Mouse (Mus musculus): ENCODE measurements at regions not wholly inside any gene's neighbourhood (a gene's known extent, or its start where the extent isn't known, plus 50 kb on each side); places are given as distances from the start of the nearest gene placed in this dataset.

GRCm38 (mm10) chr15:61927385-61928120 is 1004.7 kb upstream of the A1bg start:
- 84% methylated on average over 15 of the region's 15 CpGs for WGBS
- no peaks in the 10 kb centered on the region for H3K27me3 ChIP-seq (replicated peaks)
- H3K4me1 ChIP-seq (replicated peaks): no peaks in the 10 kb centered on the region
- no peak overlapping the region for H3K4me2 ChIP-seq (replicated peaks)
- H3K36me3 ChIP-seq: no peaks in the 10 kb centered on the region
- H3K27ac ChIP-seq: no peak overlapping the region
- no peak overlapping the region for H3K4me3 ChIP-seq (replicated peaks)
- ATAC-seq: no peak
- H3K9ac ChIP-seq: no peak overlapping the region
- H3K9me3 ChIP-seq: no peaks in the 10 kb centered on the region

GRCm38 (mm10) chr15:61920041-61920440 is 997.2 kb upstream of the A1bg start:
- ATAC-seq: no peak
- H3K4me2 ChIP-seq (replicated peaks): no peak overlapping the region
- 83% methylated on average over 2 of the region's 2 CpGs for WGBS
- no peaks in the 10 kb centered on the region for H3K4me1 ChIP-seq (replicated peaks)
- no peak overlapping the region for H3K27ac ChIP-seq
- H3K27me3 ChIP-seq (replicated peaks): no peaks in the 10 kb centered on the region
- H3K4me3 ChIP-seq (replicated peaks): no peak overlapping the region
- no peaks in the 10 kb centered on the region for H3K36me3 ChIP-seq
- no peak overlapping the region for H3K9ac ChIP-seq
- H3K9me3 ChIP-seq: no peaks in the 10 kb centered on the region

- 75% methylated on average over 7 of the region's 7 CpGs for WGBS
- Histone ChIP-seq H3K4me1 (replicated peaks) (0 out of 2 replicates have a peak, but pooled peaks cover 2% of the 10 kb centered on the region), H3K4me3 (replicated peaks) (no peak overlapping the region), H3K9ac (no peak overlapping the region), H3K9me3 (no peaks in the 10 kb centered on the region), H3K36me3 (no peaks in the 10 kb centered on the region), H3K4me2 (replicated peaks) (no peak overlapping the region), H3K27me3 (replicated peaks) (no peaks in the 10 kb centered on the region), H3K27ac (no peak overlapping the region)
- peak; percentile 67 for ATAC-seq
Measured at GRCm38 (mm10) chr15:61913546-61914160, 990.8 kb upstream of the A1bg start.

- Histone ChIP-seq H3K27ac (peak overlapping the region; percentile 56; the same call in 1 of the 2 replicates), H3K27me3 (replicated peaks) (no peaks in the 10 kb centered on the region), H3K4me2 (replicated peaks) (no peak overlapping the region), H3K4me1 (replicated peaks) (0 out of 2 replicates have a peak, but pooled peaks cover 2% of the 10 kb centered on the region), H3K9me3 (no peaks in the 10 kb centered on the region), H3K4me3 (replicated peaks) (no peak overlapping the region), H3K36me3 (no peaks in the 10 kb centered on the region), H3K9ac (no peak overlapping the region)
- WGBS: 67% methylated on average over 5 of the region's 5 CpGs
- ATAC-seq: peak; percentile 99
Measured at GRCm38 (mm10) chr15:61905165-61905845, 982.5 kb upstream of the A1bg start.

GRCm38 (mm10) chr15:61899809-61900208 is 977.0 kb upstream of the A1bg start:
- no peak overlapping the region for H3K4me2 ChIP-seq (replicated peaks)
- no peaks in the 10 kb centered on the region for H3K36me3 ChIP-seq
- no peak overlapping the region for H3K9ac ChIP-seq
- H3K4me3 ChIP-seq (replicated peaks): no peak overlapping the region
- H3K27ac ChIP-seq: no peak overlapping the region
- H3K27me3 ChIP-seq (replicated peaks): no peaks in the 10 kb centered on the region
- ATAC-seq: no peak
- WGBS: 94% methylated on average over 3 of the region's 3 CpGs
- H3K9me3 ChIP-seq: no peaks in the 10 kb centered on the region
- H3K4me1 ChIP-seq (replicated peaks): 0 out of 2 replicates have a peak, but pooled peaks cover 3% of the 10 kb centered on the region

- H3K4me2 ChIP-seq (replicated peaks): no peak overlapping the region
- H3K4me3 ChIP-seq (replicated peaks): no peak overlapping the region
- no peak overlapping the region for H3K9ac ChIP-seq
- H3K27me3 ChIP-seq (replicated peaks): no peaks in the 10 kb centered on the region
- no peaks in the 10 kb centered on the region for H3K36me3 ChIP-seq
- no peak overlapping the region for H3K27ac ChIP-seq
- peak; percentile 59 for ATAC-seq
- H3K9me3 ChIP-seq: no peaks in the 10 kb centered on the region
- WGBS: 53% methylated on average over 4 of the region's 4 CpGs
- H3K4me1 ChIP-seq (replicated peaks): 0 out of 2 replicates have a peak, but pooled peaks cover 3% of the 10 kb centered on the region
Measured at GRCm38 (mm10) chr15:61897566-61897965, 974.8 kb upstream of the A1bg start.

- Histone ChIP-seq H3K4me2 (replicated peaks) (no peak overlapping the region), H3K36me3 (no peaks in the 10 kb centered on the region), H3K27ac (no peak overlapping the region), H3K27me3 (replicated peaks) (no peaks in the 10 kb centered on the region), H3K4me1 (replicated peaks) (no peaks in the 10 kb centered on the region), H3K4me3 (replicated peaks) (no peak overlapping the region), H3K9me3 (no peaks in the 10 kb centered on the region), H3K9ac (no peak overlapping the region)
- ATAC-seq: no peak
Measured at GRCm38 (mm10) chr15:61890330-61890729, 967.5 kb upstream of the A1bg start.

GRCm38 (mm10) chr15:61888569-61889326 is 965.9 kb upstream of the A1bg start:
- no peaks in the 10 kb centered on the region for H3K27me3 ChIP-seq (replicated peaks)
- H3K9me3 ChIP-seq: no peaks in the 10 kb centered on the region
- WGBS: 69% methylated on average over 10 of the region's 10 CpGs
- no peak overlapping the region for H3K9ac ChIP-seq
- H3K27ac ChIP-seq: no peak overlapping the region
- ATAC-seq: no peak
- H3K4me2 ChIP-seq (replicated peaks): no peak overlapping the region
- no peaks in the 10 kb centered on the region for H3K36me3 ChIP-seq
- H3K4me1 ChIP-seq (replicated peaks): no peaks in the 10 kb centered on the region
- no peak overlapping the region for H3K4me3 ChIP-seq (replicated peaks)

- WGBS: 57% methylated on average over 3 of the region's 3 CpGs
Measured at GRCm38 (mm10) chr15:61879408-61879807, 956.6 kb upstream of the A1bg start.

GRCm38 (mm10) chr15:61873047-61873446 is 950.2 kb upstream of the A1bg start:
- Histone ChIP-seq H3K36me3 (no peaks in the 10 kb centered on the region), H3K4me1 (replicated peaks) (no peaks in the 10 kb centered on the region), H3K9ac (no peak overlapping the region), H3K27me3 (replicated peaks) (no peaks in the 10 kb centered on the region), H3K4me2 (replicated peaks) (no peak overlapping the region), H3K9me3 (no peaks in the 10 kb centered on the region), H3K4me3 (replicated peaks) (no peak overlapping the region), H3K27ac (no peak overlapping the region)
- 47% methylated on average over 2 of the region's 2 CpGs for WGBS
- ATAC-seq: no peak

More at GRCm38 (mm10) chr15:61879408-61879807, 956.6 kb upstream of the A1bg start:
- no peaks in the 10 kb centered on the region for H3K36me3 ChIP-seq
- H3K9ac ChIP-seq: no peak overlapping the region
- no peaks in the 10 kb centered on the region for H3K9me3 ChIP-seq
- no peak overlapping the region for H3K27ac ChIP-seq
- H3K27me3 ChIP-seq (replicated peaks): no peaks in the 10 kb centered on the region
- no peak overlapping the region for H3K4me3 ChIP-seq (replicated peaks)
- H3K4me1 ChIP-seq (replicated peaks): no peaks in the 10 kb centered on the region
- no peak overlapping the region for H3K4me2 ChIP-seq (replicated peaks)
- ATAC-seq: peak; percentile 72

GRCm38 (mm10) chr15:61860759-61861158 is 937.9 kb upstream of the A1bg start:
- H3K36me3 ChIP-seq: no peaks in the 10 kb centered on the region
- H3K9ac ChIP-seq: no peak overlapping the region
- H3K9me3 ChIP-seq: no peaks in the 10 kb centered on the region
- ATAC-seq: no peak
- H3K4me3 ChIP-seq (replicated peaks): no peak overlapping the region
- no peak overlapping the region for H3K27ac ChIP-seq
- H3K4me1 ChIP-seq (replicated peaks): no peaks in the 10 kb centered on the region
- no peaks in the 10 kb centered on the region for H3K27me3 ChIP-seq (replicated peaks)
- 87% methylated on average over 6 of the region's 6 CpGs for WGBS
- H3K4me2 ChIP-seq (replicated peaks): no peak overlapping the region

- no peak overlapping the region for H3K27ac ChIP-seq
- no peaks in the 10 kb centered on the region for H3K9me3 ChIP-seq
- no peak overlapping the region for H3K4me3 ChIP-seq (replicated peaks)
- H3K36me3 ChIP-seq: no peaks in the 10 kb centered on the region
- H3K4me2 ChIP-seq (replicated peaks): no peak overlapping the region
- WGBS: 78% methylated on average over 2 of the region's 2 CpGs
- no peak overlapping the region for H3K9ac ChIP-seq
- no peaks in the 10 kb centered on the region for H3K27me3 ChIP-seq (replicated peaks)
- H3K4me1 ChIP-seq (replicated peaks): no peaks in the 10 kb centered on the region
- no peak for ATAC-seq
Measured at GRCm38 (mm10) chr15:61855880-61856279, 933.1 kb upstream of the A1bg start.
